Mouse (Mus musculus): Measurements from ENCODE around the gene Wdr45. TPM values are rescaled to one million over a fixed set of nuclear protein-coding genes. Genes with fewer than 3 reads are reported as not detected.

Gene Wdr45
- 10 to 100 TPM; 38.2 to 41.9 TPM for total RNA-seq (2023)

DNA sequence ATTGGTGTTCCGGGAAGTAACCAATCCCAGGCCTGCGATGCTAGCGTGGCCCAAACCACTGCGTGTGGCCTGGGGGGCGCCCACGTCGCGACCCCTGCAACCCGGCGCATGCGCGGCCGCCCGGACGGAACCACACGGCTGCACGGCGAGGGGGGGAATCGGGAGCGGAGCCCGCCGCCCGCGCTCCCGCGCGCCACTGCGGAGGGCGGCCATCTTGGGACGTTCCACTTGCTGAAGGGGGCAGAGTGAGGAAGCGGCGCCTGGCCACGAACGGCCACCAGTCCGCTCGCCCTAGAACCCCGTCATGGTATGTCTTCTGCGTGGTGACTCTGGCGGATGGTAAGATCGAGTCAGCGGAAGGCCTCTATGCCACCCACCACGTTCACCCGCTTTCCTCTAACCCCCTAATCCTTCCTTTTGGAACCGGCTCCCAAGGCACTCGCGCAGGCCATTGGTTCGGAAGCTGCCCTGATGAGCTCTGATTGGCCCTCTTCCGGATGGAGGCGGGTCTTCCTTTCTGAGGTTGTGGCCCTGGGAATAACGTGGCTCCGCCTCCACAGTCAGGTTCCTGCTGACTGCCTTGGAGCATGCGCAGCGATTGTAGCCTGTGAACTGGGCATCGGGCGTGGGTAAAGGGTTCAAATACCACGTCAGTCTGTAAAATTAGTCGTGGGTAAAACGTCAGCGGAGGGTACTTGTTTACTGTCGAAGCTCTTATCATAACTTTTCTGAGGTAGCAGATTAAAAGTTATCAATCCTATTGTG is at the start of gene Wdr45:
Gene Wdr45 (plus strand): TSS at position 199 of the 765 bp plus-strand sequence.

GRCm38 (mm10) chrX:7670921-7671623 is 43.1 kb upstream of the Wdr45 start, which contains the start of gene Plp2:
Gene Plp2 (minus strand): TSS chrX:7671390.

DNA sequence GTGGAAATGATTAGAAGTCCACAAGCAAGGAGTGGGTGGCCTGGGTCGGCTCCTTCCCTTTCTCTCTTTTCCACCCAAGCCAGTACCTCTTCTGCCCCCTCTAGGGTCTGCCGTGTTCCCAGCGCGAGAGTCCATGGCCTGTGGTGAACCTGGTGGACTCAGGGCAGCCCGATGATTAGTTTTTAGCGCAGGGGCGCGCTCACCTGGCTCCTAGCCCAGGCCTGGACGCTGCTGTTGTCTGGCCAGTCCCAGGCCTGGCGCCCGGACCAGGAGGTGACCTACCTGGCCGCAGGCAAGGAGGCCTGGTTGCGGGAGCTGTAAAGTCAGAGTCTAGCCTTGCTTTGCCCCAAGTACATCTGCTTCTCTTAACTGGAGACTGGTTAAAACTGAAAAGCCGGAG is 33.3 kb upstream of the Wdr45 start, which contains the start of gene Magix:
Gene Magix (minus strand): TSS at position 388 of the 400 bp plus-strand sequence.

DNA sequence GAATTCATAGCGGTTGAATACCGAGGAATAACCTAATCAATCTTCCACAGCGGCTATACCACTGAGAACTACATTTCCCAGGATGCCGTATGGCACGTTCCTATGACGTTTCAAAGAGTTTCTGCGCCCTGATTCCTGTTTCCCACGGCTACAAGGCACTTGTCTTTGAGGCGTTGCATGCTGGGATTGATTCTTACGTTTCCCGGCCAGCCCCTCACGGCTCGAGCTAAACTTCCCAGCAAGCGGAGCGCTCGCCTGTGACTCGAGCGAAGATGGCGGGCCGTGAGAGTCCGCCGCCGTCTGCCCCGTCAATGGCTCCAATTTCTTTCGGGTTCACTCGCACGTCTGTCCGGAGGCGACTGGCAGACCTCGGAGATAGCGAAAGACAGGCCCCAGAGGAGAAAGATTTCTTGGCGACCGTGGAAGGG is 17.2 kb upstream of the Wdr45 start, which contains the start of gene Gpkow:
Gene Gpkow (plus strand): TSS at position 178 of the 428 bp plus-strand sequence.

DNA sequence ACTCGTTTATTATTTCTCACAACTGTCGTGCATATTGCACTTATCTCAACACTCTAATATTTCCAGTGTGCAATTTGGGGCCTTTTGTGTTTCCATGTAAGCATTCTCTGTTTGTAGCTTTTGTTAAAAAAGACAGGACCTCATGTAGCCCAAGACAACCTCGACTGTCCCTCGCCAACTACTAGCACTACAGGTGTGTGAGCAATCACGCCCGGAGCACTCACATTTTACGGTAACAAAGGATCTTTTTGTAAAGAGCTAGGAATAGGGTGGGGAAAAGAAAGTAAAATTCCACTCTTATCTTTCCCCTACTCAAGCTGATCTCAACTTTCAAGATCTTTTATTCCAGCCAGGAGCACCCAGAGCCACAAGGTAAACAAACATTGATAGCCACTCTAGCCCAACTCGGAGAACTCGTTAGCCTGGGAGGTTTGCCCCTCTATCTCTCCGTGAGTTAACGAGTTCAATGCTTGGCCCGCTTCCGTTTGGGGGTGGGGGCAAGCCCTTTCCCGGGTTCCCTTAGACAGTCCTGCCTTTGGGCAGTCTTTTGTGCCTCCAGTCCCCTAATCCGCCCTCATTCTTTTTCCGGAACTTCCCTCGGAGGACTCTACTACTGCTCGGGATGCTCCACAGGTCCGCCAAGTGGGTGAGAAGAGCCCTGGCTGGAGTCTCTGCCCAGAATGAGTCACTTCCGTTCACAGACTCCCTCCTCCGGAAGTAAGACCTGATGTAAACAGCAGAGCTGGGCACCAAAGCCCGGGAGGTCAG is 7.6 kb downstream of the Wdr45 start, which contains the start of gene Gm45208:
Gene Gm45208 (plus strand): TSS at position 732 of the 768 bp plus-strand sequence.

DNA sequence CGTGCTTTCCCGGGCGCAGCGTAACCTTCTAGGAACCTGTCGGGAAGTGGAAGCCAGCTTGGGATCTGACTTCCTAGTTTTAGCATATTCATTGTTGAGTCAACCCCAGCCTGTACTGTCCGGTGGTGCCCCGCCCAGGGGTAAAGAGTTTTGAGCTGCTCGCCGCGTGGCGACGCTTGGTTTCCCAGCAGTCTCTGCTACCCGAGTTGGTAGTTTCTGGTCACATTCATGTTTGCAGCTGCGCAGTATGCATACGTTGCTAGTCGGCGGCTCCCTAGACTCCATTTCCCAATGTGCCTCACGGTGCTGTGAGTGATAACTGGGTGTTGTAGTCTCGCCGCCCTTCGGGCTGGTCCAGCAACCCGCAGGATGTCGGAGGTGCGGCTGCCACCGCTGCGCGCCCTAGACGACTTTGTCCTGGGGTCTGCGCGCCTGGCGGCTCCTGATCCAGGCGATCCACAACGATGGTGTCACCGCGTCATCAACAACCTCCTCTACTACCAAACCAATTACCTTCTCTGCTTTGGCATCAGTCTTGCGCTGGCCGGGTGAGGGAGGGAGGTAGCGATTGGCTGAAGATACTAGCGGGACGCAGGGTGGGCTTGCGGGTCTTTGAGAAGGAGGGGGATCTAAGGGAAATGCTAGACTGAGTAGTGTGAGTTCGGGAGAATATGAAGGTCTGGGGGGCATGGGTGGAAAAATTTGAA is 14.2 kb downstream of the Wdr45 start, which contains the start of gene Praf2:
Gene Praf2 (plus strand): TSS at position 225 of the 707 bp plus-strand sequence.

DNA sequence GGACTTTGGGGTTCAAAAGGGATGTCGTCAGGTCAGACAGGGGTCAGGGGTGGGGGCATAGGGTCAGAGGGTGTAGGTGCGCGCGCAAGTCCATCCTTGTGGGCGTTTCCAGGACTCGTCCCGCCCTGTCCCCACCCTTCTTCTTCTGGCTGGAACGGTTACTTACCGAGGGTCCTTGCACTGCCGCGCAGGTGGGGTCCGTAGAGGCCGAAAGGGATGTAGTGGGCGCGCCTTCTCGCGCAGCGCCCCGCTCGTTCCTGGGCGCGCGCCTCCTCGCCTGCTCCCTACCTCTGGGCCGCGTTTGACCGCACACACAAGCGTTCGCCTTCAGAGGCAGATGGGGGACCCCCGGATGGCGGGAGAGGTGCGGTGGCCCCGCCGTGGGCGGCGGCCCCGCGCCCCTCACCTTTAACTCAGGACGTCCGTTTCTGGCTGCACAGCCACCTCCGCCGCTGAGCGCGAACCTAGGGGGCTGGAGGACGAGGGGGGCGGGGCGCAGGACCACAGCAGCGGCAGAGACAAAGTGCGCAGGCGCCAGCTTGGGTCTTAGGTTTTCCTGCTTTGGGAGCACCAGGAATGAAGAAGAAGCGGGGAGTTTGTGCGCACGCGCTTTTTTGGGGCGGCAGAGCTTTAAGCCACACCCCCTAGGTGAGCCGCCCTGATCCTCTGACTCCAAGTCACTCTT is 36.4 kb downstream of the Wdr45 start, which contains the start of gene Ccdc120:
Gene Ccdc120 (minus strand): TSS at position 474 of the 685 bp plus-strand sequence.

GRCm38 (mm10) chrX:7762137-7762920 is 48.2 kb downstream of the Wdr45 start, which contains the start of gene Tfe3:
Gene Tfe3 (plus strand): TSS chrX:7762560.

Other genes with a start within 250 kb of the Wdr45 start
- not detected for gene Foxp3, start 140.7 kb upstream of the Wdr45 start, total RNA-seq (2023)
- 1 to 10 TPM in 1 of 2 experiments, under 1 TPM in 1; 0.33 to 2.0 TPM for gene Ppp1r3f, start 140.1 kb upstream of the Wdr45 start, total RNA-seq (2023)
- 10 to 100 TPM; 19.7 to 20.2 TPM for gene Ccdc22, start 108.8 kb upstream of the Wdr45 start, total RNA-seq (2023)
- under 1 TPM; 0.11 to 0.15 TPM for gene Cacna1f, start 107.2 kb upstream of the Wdr45 start, total RNA-seq (2023)
- 1 to 10 TPM; 1.3 to 3.3 TPM for gene Syp, start 75.9 kb upstream of the Wdr45 start, total RNA-seq (2023)
- gene Prickle3, start 57.1 kb upstream of the Wdr45 start, total RNA-seq (2023) = 10 to 100 TPM; 39.9 to 49.9 TPM
- 100 to 1,000 TPM; 423 to 453 TPM for gene Plp2, start 42.9 kb upstream of the Wdr45 start, total RNA-seq (2023)
- under 1 TPM in 1 of 2 experiments, not detected in 1; 0.20 TPM for gene Magix, start 33.1 kb upstream of the Wdr45 start, total RNA-seq (2023)
- gene Gpkow, start 17.2 kb upstream of the Wdr45 start, total RNA-seq (2023) = 10 to 100 TPM; 28.3 to 29.5 TPM
- not detected for gene Gm45208, start 7.9 kb downstream of the Wdr45 start, total RNA-seq (2023)
- 1 to 10 TPM; 5.0 to 5.5 TPM for gene Praf2, start 14.1 kb downstream of the Wdr45 start, total RNA-seq (2023)
- gene Ccdc120, start 36.6 kb downstream of the Wdr45 start, total RNA-seq (2023) = under 1 TPM; 0.57 to 0.90 TPM
- 10 to 100 TPM; 68.1 to 79.5 TPM for gene Tfe3, start 48.2 kb downstream of the Wdr45 start, total RNA-seq (2023)
- 100 to 1,000 TPM; 123 to 144 TPM for gene Gripap1, start 75.4 kb downstream of the Wdr45 start, total RNA-seq (2023)
- 1 to 10 TPM; 1.2 to 7.5 TPM for gene Kcnd1, start 108.0 kb downstream of the Wdr45 start, total RNA-seq (2023)
- 100 to 1,000 TPM; 119 to 128 TPM for gene Otud5, start 127.0 kb downstream of the Wdr45 start, total RNA-seq (2023)
- gene Pim2, start 163.9 kb downstream of the Wdr45 start, total RNA-seq (2023) = 1 to 10 TPM; 2.6 to 4.0 TPM
- 10 to 100 TPM; 22.8 to 23.3 TPM for gene Slc35a2, start 169.7 kb downstream of the Wdr45 start, total RNA-seq (2023)
- 10 to 100 TPM; 35.3 to 39.9 TPM for gene Pqbp1, start 184.9 kb downstream of the Wdr45 start, total RNA-seq (2023)
- 10 to 100 TPM; 43.0 to 48.2 TPM for gene Timm17b, start 185.0 kb downstream of the Wdr45 start, total RNA-seq (2023)
- gene Gm10491, start 193.5 kb downstream of the Wdr45 start, total RNA-seq (2023) = not detected
- gene Gm10490, start 195.2 kb downstream of the Wdr45 start, total RNA-seq (2023) = not detected
- gene Pcsk1n, start 205.5 kb downstream of the Wdr45 start, total RNA-seq (2023) = not detected
- gene Eras, start 214.3 kb downstream of the Wdr45 start, total RNA-seq (2023) = not detected
- 10 to 100 TPM in 1 of 2 experiments, 1 to 10 TPM in 1; 7.2 to 10.7 TPM for gene Hdac6, start 233.6 kb downstream of the Wdr45 start, total RNA-seq (2023)

Data from neutrophil, adult 83 days (primary cell).